Mouse (Mus musculus): Measurements from ENCODE around the gene Aacs.
"Not testable (repeated sequence)": the region's sequence is repeated elsewhere in the genome, so short reads cannot be mapped to it uniquely, and the experiment has no call there.

Gene Aacs

GRCm38 (mm10) chr5:125475601-125476285 is at the start of gene Aacs:
Aacs (plus strand) TSS chr5:125475814.
- DNase-seq, result peak; percentile 96

- DNase-seq, result no peak
These were observed 49.3 kb upstream of the Aacs start for GRCm38 (mm10) chr5:125426343-125426742.

- not testable (repeated sequence) for DNase-seq
These were observed 43.3 kb upstream of the Aacs start for GRCm38 (mm10) chr5:125432324-125432723.

- DNase-seq, result peak; percentile 94
These were observed 41.7 kb upstream of the Aacs start, which contains the start of gene Dhx37 for GRCm38 (mm10) chr5:125433793-125434337. Dhx37 (minus strand) TSS chr5:125434121.

- DNase-seq, result not testable (repeated sequence)
These were observed 41.3 kb upstream of the Aacs start for GRCm38 (mm10) chr5:125434347-125434746.

- no peak for DNase-seq
These were observed 34.9 kb upstream of the Aacs start for GRCm38 (mm10) chr5:125440583-125441233.

- DNase-seq, result peak; percentile 59
These were observed 34.1 kb upstream of the Aacs start, which contains the start of gene Bri3bp for GRCm38 (mm10) chr5:125441234-125442114. Bri3bp (plus strand) TSS chr5:125441568.

GRCm38 (mm10) chr5:125442136-125442995 is 33.2 kb upstream of the Aacs start:
- DNase-seq, result no peak

- no peak for DNase-seq
These were observed 32.3 kb upstream of the Aacs start for GRCm38 (mm10) chr5:125443335-125443734.

- DNase-seq, result no peak
These were observed 31.7 kb upstream of the Aacs start for GRCm38 (mm10) chr5:125443915-125444314.

- no peak for DNase-seq
These were observed 31.1 kb upstream of the Aacs start for GRCm38 (mm10) chr5:125444554-125444953.

- no peak for DNase-seq
These were observed 29.3 kb upstream of the Aacs start for GRCm38 (mm10) chr5:125446344-125446743.

- no peak for DNase-seq
These were observed 27.6 kb upstream of the Aacs start for GRCm38 (mm10) chr5:125448026-125448425.

- no peak for DNase-seq
These were observed 27.0 kb upstream of the Aacs start for GRCm38 (mm10) chr5:125448631-125449030.

- no peak for DNase-seq
These were observed 26.3 kb upstream of the Aacs start for GRCm38 (mm10) chr5:125449306-125449705.

- DNase-seq, result no peak
These were observed 23.0 kb upstream of the Aacs start for GRCm38 (mm10) chr5:125452573-125452972.

- DNase-seq, result no peak
These were observed 19.5 kb upstream of the Aacs start for GRCm38 (mm10) chr5:125456100-125456499.

GRCm38 (mm10) chr5:125457538-125457937 is 18.1 kb upstream of the Aacs start:
- DNase-seq, result no peak

GRCm38 (mm10) chr5:125460574-125460973 is 15.0 kb upstream of the Aacs start:
- DNase-seq, result no peak

- no peak for DNase-seq
These were observed 13.7 kb upstream of the Aacs start for GRCm38 (mm10) chr5:125461868-125462445.

GRCm38 (mm10) chr5:125465192-125465591 is 10.4 kb upstream of the Aacs start:
- DNase-seq, result no peak

- DNase-seq, result peak; percentile 98
These were observed 9.9 kb upstream of the Aacs start for GRCm38 (mm10) chr5:125465701-125466106.

Data from cerebellum, adult 11-12 months (tissue).